Mouse (Mus musculus): ENCODE results near the gene Trim33.

Trim33 gene

GRCm38 (mm10) chr3:103364182-103364945 is 85.3 kb downstream of the Trim33 start:
- DNase-seq = no peak

GRCm38 (mm10) chr3:103367176-103367970 is 88.3 kb downstream of the Trim33 start:
- no peak for DNase-seq

GRCm38 (mm10) chr3:103368731-103369130 is 89.6 kb downstream of the Trim33 start:
- no peak for DNase-seq

DNA sequence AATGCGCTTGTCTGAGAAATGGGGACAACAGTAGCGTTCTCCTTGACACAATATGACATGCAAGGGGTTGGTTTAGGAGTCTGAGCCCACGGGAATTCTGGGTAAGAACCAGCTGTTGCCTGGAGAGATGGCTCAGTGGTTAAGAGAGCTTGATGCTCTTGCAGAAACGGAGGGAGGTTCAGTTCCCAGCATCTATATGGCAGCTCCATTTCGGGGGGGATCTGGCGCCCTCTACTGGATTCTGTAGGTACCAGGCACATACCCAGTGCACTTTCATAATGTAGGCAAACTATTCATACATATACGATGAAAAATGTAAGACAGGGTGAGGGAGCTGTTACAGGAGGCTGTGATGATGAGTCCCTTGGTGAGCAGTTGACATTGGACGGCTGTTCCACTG is 94.9 kb downstream of the Trim33 start:
- DNase-seq = peak; percentile 31 to 56

- DNase-seq = no peak
Observed at GRCm38 (mm10) chr3:103375181-103375855, 96.2 kb downstream of the Trim33 start.

DNA sequence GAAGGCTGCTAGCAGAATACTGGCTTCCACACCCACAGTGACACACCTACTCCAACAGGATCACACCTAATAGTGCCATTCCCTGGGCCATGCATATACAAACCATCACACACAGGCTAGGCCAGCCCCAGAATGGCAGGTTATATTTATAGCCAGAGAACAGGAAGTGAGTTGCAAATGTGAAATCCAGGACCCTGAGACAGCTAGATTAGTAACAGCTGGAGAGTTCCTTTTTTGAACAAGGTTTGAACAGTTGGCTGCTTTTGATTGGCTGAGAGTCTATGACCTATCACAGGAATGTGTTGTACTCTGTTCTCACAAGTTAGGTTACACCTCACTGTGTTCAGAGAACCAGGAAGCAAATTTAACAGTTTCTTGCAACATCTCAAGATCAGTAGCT is 98.9 kb downstream of the Trim33 start:
- DNase-seq = no peak

DNA sequence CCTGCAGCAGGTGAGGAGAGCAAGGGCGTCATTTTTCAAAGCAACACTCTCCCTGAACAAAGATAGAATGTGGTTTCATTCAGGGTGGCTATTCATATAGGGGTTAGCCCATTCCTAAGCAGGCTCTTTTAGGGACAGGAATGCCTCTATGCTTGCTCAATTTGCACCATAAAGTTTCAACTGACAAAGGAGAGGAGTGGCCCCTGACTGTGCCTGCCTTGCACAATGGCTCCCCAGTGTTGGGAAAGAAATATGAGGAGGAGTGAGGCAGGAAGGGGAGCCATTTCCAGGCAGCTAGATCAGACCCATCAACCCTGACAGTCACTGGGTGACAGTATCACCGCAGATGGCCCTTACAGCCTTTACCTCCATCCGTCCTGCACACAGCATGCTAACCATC is 100.3 kb downstream of the Trim33 start:
- DNase-seq = no peak

GRCm38 (mm10) chr3:103380814-103381213 is 101.7 kb downstream of the Trim33 start:
- no peak for DNase-seq

DNA sequence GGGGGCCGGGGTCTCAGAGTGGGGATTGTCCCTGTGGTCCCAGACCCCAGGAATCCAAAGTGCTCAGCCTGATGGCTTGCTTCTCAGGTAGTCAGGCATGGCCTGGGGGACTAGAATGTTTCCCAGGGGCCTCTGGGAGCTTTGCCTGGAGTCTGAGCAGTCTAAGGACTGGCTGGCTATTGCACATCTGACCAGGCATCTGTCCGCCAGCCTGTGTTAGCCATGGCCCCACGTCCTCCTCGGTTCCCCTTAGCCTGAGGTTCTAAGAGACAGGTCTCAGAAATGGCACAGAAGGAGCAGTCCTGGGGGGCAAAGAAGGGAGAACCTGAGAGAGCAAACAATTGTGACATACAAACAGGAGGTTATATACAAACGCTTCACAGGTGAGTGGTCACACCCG is 102.3 kb downstream of the Trim33 start:
- DNase-seq = no peak

GRCm38 (mm10) chr3:103382872-103383567 is 103.9 kb downstream of the Trim33 start:
- peak; percentile 86 to 90 for DNase-seq

DNA sequence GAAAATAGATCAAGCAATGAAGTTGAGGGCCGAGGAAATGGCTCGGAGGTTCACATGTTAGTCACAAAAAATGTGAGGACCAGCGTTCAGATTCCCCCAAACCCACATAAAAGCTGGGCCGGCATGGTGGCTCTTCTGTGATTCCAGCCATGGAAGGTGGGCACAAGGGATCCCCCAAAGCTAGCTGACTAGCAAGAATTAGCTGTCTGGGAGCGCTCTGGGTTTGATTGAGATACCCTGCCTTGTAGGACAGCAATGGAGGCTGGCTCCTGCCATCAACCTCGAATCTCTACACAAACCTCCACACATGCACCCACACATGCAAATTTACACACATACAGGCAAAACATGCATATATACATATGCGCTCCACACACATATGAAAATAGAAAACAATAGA is 105.4 kb downstream of the Trim33 start:
- DNase-seq = no peak

GRCm38 (mm10) chr3:103384949-103385348 is 105.9 kb downstream of the Trim33 start:
- DNase-seq = no peak

GRCm38 (mm10) chr3:103385383-103386291 is 106.5 kb downstream of the Trim33 start:
- DNase-seq = no peak

GRCm38 (mm10) chr3:103386292-103387031 is 107.4 kb downstream of the Trim33 start:
- peak; percentile 23 to 26 for DNase-seq

- DNase-seq = peak in 1 of 2 experiments; percentile 26
Observed at GRCm38 (mm10) chr3:103392613-103393258, 113.6 kb downstream of the Trim33 start.

GRCm38 (mm10) chr3:103393283-103394060 is 114.4 kb downstream of the Trim33 start:
- DNase-seq = no peak

DNA sequence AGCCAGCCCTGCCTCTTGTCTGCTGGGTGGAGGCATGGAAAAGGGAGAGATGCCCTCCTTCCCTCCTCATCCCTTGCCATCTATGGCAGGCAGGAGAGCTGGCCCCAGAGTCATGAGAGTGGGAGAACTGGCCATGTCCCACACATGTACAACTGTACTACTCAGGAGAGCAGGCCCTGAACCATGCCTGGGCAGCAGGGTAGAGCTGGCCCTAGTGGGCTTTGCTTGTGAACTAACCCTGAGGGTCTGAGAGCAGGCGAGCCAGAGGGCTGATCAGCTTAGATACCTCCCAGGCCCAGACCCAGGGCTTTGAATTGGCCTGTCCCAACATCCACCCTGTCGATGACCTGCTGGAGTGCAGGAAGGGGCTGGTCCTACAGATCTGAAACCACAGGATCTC is 115.0 kb downstream of the Trim33 start:
- no peak for DNase-seq

DNA sequence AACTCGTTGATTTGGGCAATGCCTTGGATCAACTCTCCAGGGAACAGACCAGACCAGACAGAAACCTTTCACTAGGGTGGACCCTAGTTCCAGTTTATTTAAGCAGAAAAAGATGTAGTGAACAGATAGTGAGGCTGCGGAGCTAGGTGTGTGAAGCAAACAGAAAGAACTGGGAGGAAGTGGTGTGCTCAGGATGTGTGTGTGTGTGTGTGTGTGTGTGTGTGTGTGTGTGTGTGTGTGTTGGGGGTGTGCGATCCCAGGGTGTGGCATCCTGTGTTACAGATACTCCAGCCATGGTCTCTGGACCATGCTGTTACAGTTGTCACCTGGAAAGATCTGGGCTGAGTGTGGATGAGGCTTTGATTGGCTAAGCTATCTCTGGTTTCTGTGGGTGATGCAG is 118.4 kb downstream of the Trim33 start:
- DNase-seq = no peak

- DNase-seq = no peak
Observed at GRCm38 (mm10) chr3:103400807-103401206, 121.7 kb downstream of the Trim33 start.

Data from lung, adult 18-20 months (tissue).